Mouse (Mus musculus): ENCODE data around the gene Prm2.
"Not testable (repeated sequence)": the region's sequence is repeated elsewhere in the genome, so short reads cannot be mapped to it uniquely, and the experiment has no call there.

The Prm2 gene

GRCm38 (mm10) chr16:10812865-10813371, 17.0 kb upstream of the Prm2 start, which contains the start of gene Gm11172:
Gene Gm11172, plus strand, starts transcription at chr16:10812915.
- DNase-seq (ENCODE audit: extremely low spot score, low spot score): no peak

GRCm38 (mm10) chr16:10810376-10810775, 14.4 kb upstream of the Prm2 start:
- no peak for DNase-seq (ENCODE audit: extremely low spot score, low spot score)

- no peak for DNase-seq (ENCODE audit: extremely low spot score, low spot score)
These were observed 10.0 kb upstream of the Prm2 start, which contains the start of gene Prm1 for GRCm38 (mm10) chr16:10805789-10806527. Gene Prm1, minus strand, starts transcription at chr16:10805839.

GRCm38 (mm10) chr16:10802420-10802819, 6.5 kb upstream of the Prm2 start:
- DNase-seq (ENCODE audit: extremely low spot score, low spot score): not testable (repeated sequence)

GRCm38 (mm10) chr16:10790702-10791101, 5.2 kb downstream of the Prm2 start, which contains the start of gene Prm3:
Gene Prm3, minus strand, starts transcription at chr16:10790914.
- DNase-seq (ENCODE audit: extremely low spot score, low spot score): no peak

GRCm38 (mm10) chr16:10788866-10789265, 7.1 kb downstream of the Prm2 start:
- DNase-seq (ENCODE audit: extremely low spot score, low spot score): no peak

- DNase-seq (ENCODE audit: extremely low spot score, low spot score): no peak
These were observed 7.7 kb downstream of the Prm2 start, which contains the start of gene Tnp2 for GRCm38 (mm10) chr16:10788271-10788670. Gene Tnp2, minus strand, starts transcription at chr16:10788660.

GRCm38 (mm10) chr16:10787548-10788058, 8.3 kb downstream of the Prm2 start:
- DNase-seq (ENCODE audit: extremely low spot score, low spot score): no peak

- no peak for DNase-seq (ENCODE audit: extremely low spot score, low spot score)
These were observed 9.0 kb downstream of the Prm2 start for GRCm38 (mm10) chr16:10786782-10787547.

GRCm38 (mm10) chr16:10786288-10786687, 9.6 kb downstream of the Prm2 start:
- peak; percentile 84 for DNase-seq (ENCODE audit: extremely low spot score, low spot score)

- peak; percentile 90 for DNase-seq (ENCODE audit: extremely low spot score, low spot score)
These were observed 10.3 kb downstream of the Prm2 start, which contains the start of gene Socs1 for GRCm38 (mm10) chr16:10785371-10786231. Gene Socs1, minus strand, starts transcription at chr16:10785536.

- DNase-seq (ENCODE audit: extremely low spot score, low spot score): peak; percentile 96
These were observed 11.1 kb downstream of the Prm2 start for GRCm38 (mm10) chr16:10784793-10785370.

- DNase-seq (ENCODE audit: extremely low spot score, low spot score): peak; percentile 70
These were observed 11.8 kb downstream of the Prm2 start for GRCm38 (mm10) chr16:10783883-10784792.

- no peak for DNase-seq (ENCODE audit: extremely low spot score, low spot score)
These were observed 12.5 kb downstream of the Prm2 start for GRCm38 (mm10) chr16:10783451-10783850.

GRCm38 (mm10) chr16:10783152-10783434, 12.8 kb downstream of the Prm2 start:
- no peak for DNase-seq (ENCODE audit: extremely low spot score, low spot score)

- DNase-seq (ENCODE audit: extremely low spot score, low spot score): no peak
These were observed 13.4 kb downstream of the Prm2 start for GRCm38 (mm10) chr16:10782377-10783151.

- DNase-seq (ENCODE audit: extremely low spot score, low spot score): no peak
These were observed 14.0 kb downstream of the Prm2 start for GRCm38 (mm10) chr16:10781862-10782371.

- no peak for DNase-seq (ENCODE audit: extremely low spot score, low spot score)
These were observed 15.3 kb downstream of the Prm2 start for GRCm38 (mm10) chr16:10780631-10781120.

Measured in neural tube, embryonic 10.5 days (tissue).